Mouse (Mus musculus): ENCODE data around the gene Poll.
"Not testable (repeated sequence)": the region's sequence is repeated elsewhere in the genome, so short reads cannot be mapped to it uniquely, and the experiment has no call there.

The Poll gene

DNA sequence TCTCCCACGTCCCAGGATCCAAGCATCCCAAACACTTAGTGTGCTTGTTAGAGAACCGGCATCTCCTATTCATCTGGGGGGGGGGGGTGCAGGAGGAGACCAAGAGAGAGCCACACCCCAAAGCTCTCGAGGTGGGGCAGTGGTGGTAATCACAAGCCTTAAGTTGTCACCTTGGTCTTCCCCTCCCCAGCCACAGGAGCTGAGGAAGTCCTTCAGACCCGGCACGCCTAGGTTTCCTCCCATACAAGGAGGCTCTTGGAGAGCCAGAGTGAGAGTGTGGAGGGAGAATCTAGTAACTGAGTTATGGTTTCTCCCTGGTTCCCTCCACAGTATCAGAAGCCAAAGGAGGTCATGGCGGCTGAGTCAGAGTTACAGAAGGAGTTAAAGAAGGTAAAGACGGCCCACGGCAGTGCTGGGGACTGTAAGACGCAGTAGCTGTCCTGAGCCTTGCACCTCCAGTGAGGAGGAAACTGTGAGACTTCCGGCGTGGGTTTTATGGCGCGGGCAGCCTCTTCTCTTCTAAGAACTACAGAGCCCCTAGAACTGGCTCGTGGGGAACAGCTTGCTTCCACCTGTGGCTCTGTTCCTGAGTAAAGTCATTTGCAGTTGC, 16.9 kb upstream of the Poll start:
- DNase-seq (ENCODE audit: low read depth, low spot score) = no peak

DNA sequence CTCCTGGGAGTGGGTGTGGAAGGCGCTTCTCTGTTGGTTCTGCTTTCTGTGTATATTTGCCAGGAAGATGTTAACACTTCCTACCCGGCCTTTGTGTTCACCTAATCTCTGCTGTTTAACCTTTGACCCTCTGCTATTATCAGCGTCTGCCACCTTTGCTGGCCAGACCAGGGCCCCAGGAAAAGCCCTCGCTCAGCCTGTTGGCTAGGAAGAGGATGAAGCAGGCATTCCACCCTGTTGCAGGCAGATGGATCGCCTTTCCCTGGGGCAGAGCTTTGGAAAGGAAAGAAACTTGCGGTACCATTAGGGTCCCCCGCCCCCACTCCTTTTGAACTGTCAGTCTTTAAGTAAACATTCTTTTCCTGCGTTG, 15.3 kb upstream of the Poll start:
- no peak for DNase-seq (ENCODE audit: low read depth, low spot score)

- DNase-seq (ENCODE audit: low read depth, low spot score) = no peak
These were observed 14.8 kb upstream of the Poll start for GRCm38 (mm10) chr19:45574941-45575631.

GRCm38 (mm10) chr19:45574339-45574898, 14.1 kb upstream of the Poll start:
- DNase-seq (ENCODE audit: low read depth, low spot score) = no peak

DNA sequence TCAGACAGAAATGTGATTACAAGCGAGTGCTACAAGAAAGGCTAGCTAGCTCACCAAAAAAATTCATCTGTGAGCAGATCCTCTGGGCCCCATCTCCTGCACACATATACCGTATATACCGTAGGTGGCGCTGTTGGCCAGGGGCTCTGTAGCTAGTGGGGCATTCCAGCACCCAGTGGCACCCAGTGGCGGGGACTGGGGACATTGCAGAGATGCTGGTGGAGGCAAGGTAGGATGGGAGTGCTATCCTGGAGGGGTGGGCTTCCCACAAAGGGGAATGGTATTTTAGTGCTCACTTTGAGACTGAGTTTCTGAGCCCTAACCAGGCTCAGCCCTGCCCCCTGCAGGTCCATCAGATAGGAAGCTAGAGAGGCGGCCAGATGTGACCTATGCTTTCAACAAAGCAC, 13.5 kb upstream of the Poll start:
- peak; percentile 80 for DNase-seq (ENCODE audit: low read depth, low spot score)

DNA sequence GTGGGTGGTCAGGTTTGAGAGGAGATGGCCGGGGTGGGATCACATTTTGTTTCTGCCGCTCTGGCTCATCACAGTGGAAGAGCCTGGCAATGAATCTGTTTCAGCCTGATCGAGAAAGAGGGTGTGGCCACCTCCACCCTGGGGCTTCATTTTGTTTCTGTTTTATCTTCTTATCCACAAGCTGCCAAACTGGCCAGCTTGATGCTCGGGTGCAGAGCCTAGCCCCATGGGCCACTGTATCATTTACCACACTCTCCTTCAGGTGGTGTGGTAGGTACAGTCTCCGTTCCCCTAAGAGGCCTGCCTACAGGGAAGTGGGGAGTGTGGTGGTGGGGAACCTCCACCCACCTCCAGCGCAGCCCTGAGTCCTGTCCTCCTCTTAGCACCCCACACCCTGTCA, 12.7 kb upstream of the Poll start:
- no peak for DNase-seq (ENCODE audit: low read depth, low spot score)

DNA sequence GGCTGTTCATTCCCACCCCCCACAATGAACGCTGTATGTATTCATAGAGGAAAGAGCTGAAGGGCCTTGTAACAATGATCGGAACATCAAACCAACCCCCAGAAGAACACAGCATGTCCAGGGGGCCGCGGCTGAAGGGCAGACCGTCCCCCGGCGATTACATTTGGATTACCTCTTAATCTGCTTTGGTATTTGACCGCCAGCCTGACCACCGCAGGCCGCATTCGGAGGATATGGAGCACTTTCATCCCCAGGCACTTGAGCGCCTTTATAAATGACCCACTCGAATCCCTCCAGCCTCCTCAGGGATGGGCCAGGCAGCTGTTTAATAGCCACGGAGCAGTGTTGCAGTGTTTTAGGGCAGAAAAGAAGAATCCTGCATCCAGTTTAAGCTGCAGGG, 7.0 kb upstream of the Poll start:
- no peak for DNase-seq (ENCODE audit: low read depth, low spot score)

GRCm38 (mm10) chr19:45565925-45566715, 5.8 kb upstream of the Poll start:
- no peak for DNase-seq (ENCODE audit: low read depth, low spot score)

DNA sequence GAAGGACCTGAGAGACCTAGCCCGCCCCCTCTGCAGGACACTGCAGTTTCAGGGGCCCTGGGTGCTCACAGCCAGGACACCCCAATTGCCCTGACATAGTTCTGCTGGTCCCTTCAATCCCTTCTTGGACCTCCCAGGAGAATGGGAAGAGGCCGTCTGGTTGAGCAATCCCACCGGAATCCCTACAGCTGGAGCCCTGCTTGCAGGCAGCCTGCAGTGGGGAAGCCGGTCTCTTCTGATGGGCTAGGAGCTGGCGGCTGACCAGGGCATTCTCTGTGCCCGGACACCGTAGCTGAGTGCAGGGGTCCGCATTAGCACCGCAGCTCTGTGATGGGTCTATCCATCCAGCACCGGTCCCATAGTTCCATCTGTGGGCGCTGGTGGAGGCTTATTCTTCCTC, 6.2 kb downstream of the Poll start:
- no peak for DNase-seq (ENCODE audit: low read depth, low spot score)

DNA sequence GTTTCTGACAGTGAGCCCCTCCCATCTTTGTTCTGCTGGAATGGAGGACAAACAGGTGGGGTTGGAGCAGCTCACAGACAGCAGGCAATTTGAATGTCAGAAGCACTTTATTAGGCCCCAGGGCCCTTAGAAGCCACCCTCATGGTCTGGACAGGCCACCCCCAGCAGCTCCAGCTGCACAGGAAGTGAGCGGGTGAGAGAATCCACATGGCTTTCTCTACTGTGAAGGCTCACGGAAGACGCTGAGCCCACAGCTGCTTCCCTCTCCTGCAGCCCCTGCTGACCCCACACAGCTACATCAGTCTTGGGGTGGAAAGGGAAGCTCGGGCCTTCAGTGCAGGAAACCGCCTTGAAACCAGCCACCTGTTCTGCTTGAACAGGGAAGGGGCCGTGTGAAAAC, 8.1 kb downstream of the Poll start:
- DNase-seq (ENCODE audit: low read depth, low spot score) = no peak

DNA sequence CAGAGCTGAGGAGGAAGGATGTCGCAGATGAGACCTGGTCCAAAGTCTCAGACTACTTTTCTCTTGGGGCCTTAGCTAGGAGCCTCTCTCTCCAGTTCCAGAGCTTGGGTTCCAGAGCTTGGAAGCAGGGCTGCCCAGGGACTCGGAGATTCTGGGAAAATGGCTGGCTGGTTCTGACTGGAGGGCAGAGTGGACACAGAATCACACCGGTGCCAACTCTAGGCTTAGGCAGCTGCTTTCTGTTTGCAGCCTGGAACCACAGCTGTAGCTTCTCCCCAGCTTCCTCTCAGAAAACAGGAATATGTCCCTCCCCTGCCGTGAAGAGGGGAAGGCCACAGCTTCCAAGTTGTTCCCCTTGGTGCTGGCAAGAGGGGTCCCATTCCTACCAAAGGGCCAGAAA, 10.4 kb downstream of the Poll start:
- DNase-seq (ENCODE audit: low read depth, low spot score) = no peak

GRCm38 (mm10) chr19:45549128-45549915, 11.0 kb downstream of the Poll start:
- DNase-seq (ENCODE audit: low read depth, low spot score) = no peak

GRCm38 (mm10) chr19:45548196-45548595, 12.1 kb downstream of the Poll start:
- not testable (repeated sequence) for DNase-seq (ENCODE audit: low read depth, low spot score)

GRCm38 (mm10) chr19:45544925-45545321, 15.4 kb downstream of the Poll start:
- peak; percentile 83 for DNase-seq (ENCODE audit: low read depth, low spot score)

DNA sequence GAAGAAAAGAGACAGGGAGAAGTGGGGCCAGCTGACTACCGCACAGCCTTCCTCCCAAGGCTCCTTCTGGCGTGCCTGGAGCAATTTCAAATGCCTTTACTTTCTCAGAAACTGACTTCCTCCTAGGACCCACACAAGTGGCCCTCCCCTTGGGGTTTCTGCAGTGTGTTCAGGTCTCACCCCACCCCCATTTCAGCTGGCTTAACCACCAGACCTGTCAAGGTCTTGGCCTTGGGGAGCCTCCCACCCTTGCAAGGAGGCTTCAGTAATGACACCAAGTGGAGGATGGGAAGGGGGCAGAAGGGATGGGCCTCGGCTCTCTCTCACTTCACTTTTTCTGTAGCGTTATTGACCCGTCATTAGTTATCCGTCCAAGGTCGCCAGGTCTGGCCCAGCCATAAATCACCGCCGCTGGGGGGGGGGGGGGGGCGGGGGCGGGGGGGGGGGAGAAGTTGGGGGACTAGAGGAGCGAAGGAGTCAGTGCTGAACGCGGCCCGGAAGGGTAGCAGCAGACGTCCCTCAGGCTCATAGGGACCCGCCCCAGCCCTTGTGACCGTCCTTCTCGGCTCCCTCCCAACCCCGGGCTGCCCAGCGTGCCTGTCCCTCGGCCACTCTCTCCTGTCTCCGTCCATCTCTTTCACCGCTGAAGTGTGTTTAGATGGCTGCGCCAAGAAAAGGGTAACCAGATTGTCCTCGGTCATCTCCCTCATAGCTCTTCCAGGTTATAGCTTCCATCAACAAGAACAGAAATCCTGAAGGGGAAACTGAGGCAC, 16.0 kb downstream of the Poll start:
- peak; percentile 88 for DNase-seq (ENCODE audit: low read depth, low spot score)

DNA sequence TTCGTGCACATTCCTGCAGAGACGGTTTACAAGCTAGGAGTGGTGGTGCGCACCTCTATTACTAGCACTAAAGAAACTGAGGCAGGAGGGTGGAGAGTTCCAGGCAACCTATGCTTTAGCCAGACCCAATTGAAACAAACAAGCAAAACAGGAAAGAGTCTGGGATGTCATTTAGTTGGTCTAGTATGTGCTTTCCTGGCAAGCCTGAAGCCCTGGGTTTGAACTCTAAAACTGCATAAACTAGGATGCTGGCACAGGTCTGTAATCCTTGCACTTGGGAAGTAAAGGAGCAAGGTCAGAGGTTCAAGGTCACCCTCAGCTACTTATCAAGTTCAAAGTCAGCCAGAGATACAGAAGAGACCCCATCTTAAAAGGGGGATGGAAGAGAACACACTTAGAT, 18.3 kb downstream of the Poll start:
- DNase-seq (ENCODE audit: low read depth, low spot score) = no peak

GRCm38 (mm10) chr19:45541409-45542041, 18.8 kb downstream of the Poll start:
- DNase-seq (ENCODE audit: low read depth, low spot score) = peak; percentile 87

GRCm38 (mm10) chr19:45540657-45541408, 19.5 kb downstream of the Poll start:
- peak; percentile 86 for DNase-seq (ENCODE audit: low read depth, low spot score)

GRCm38 (mm10) chr19:45537505-45537904, 22.8 kb downstream of the Poll start:
- DNase-seq (ENCODE audit: low read depth, low spot score) = peak; percentile 72

DNA sequence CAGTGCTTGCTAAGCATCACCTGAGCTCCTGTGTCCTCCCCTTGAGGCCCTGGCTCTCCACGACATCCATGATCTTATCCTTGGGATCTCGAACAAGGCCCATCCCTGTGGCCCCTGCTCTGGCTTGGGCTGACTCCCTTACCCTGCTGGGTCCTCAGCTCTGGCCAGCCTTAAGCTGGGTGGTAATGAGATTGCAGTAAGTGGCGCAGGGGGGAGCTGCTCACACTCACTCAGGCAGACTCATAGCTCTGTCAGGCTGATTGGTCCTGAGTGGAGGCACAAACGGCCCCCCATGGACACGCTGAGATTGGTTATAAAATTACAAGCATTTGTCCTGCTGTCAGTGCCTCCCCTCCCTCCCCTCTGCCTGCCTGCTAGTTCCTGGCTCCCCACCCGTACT, 24.4 kb downstream of the Poll start:
- DNase-seq (ENCODE audit: low read depth, low spot score) = no peak

All from A20 (cell line).